Mouse (Mus musculus): ENCODE results near the gene Pygb. TPM values are rescaled to one million over a fixed set of nuclear protein-coding genes. Genes with fewer than 3 reads are reported as not detected.

Pygb gene
- polyA plus RNA-seq, 1 experiment from 2014 or later, result 92.4 TPM

DNA sequence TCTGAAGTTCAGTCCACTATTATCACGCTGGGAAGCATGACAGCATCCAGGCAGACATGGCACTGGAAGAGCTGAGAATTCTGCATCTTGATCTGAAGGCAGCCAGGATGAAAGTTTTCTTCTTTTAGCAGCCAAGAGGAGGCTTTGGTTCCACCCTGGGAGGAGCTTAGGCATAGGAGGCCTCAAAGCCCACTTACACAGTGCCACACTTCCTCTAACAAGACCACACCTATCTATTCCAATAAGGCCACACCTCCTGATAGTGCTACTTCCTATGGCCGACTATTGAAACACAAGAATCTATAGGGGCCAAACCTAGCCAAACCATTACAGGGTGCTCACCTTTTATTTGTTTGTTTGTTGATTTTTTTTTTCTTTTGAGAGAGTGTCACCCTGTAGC, 3.7 kb upstream of the Pygb start:
- H3K36me3 ChIP-seq (ENCODE audit: control insufficient read depth, insufficient read depth, low read length), result no peaks in the 10 kb centered on the region
- H3K9ac ChIP-seq (ENCODE audit: low read length), result no peak overlapping the region
- H3K9me3 ChIP-seq (ENCODE audit: control insufficient read depth, low read length), result no peaks in the 10 kb centered on the region
- no peak overlapping the region for H3K27ac ChIP-seq (ENCODE audit: low read length)
- peaks cover 9% of the 10 kb centered on the region; the same call in 1 of the 2 replicates for H3K4me1 ChIP-seq (replicated peaks; ENCODE audit: control insufficient read depth, insufficient read depth, low read length)
- no peak overlapping the region for H3K4me3 ChIP-seq (ENCODE audit: low read length)
- no peak for ATAC-seq (ENCODE audit: low read depth)
- 69% methylated on average over 2 of the region's 2 CpGs for WGBS
- H3K4me2 ChIP-seq (ENCODE audit: low read depth, low read length), result no peak overlapping the region
- H3K27me3 ChIP-seq (ENCODE audit: control insufficient read depth, insufficient read depth, low read depth, low read length), result no peaks in the 10 kb centered on the region

- Histone ChIP-seq H3K4me2 (ENCODE audit: low read depth, low read length) (peak overlapping the region; percentile 77), H3K9me3 (ENCODE audit: control insufficient read depth, low read length) (no peaks in the 10 kb centered on the region), H3K27ac (ENCODE audit: low read length) (peak overlapping the region; percentile 50), H3K9ac (ENCODE audit: low read length) (peak overlapping the region; percentile 79), H3K4me3 (ENCODE audit: low read length) (peak overlapping the region; percentile 86), H3K27me3 (ENCODE audit: control insufficient read depth, insufficient read depth, low read depth, low read length) (no peaks in the 10 kb centered on the region), H3K36me3 (ENCODE audit: control insufficient read depth, insufficient read depth, low read length) (no peaks in the 10 kb centered on the region), H3K4me1 (replicated peaks; ENCODE audit: control insufficient read depth, insufficient read depth, low read length) (peaks cover 18% of the 10 kb centered on the region)
- 0% methylated on average over 23 of the region's 23 CpGs for WGBS
- peak; percentile 29 for ATAC-seq (ENCODE audit: low read depth)
These were observed 768 bp downstream of the Pygb start for GRCm38 (mm10) chr2:150787234-150787771.

GRCm38 (mm10) chr2:150788768-150789550, 2.4 kb downstream of the Pygb start:
- Histone ChIP-seq H3K27me3 (ENCODE audit: control insufficient read depth, insufficient read depth, low read depth, low read length) (no peaks in the 10 kb centered on the region), H3K4me2 (ENCODE audit: low read depth, low read length) (peak overlapping the region; percentile 38), H3K36me3 (ENCODE audit: control insufficient read depth, insufficient read depth, low read length) (no peaks in the 10 kb centered on the region), H3K27ac (ENCODE audit: low read length) (peak overlapping the region; percentile 64), H3K4me3 (ENCODE audit: low read length) (no peak overlapping the region; the same call in 1 of the 2 replicates), H3K9me3 (ENCODE audit: control insufficient read depth, low read length) (no peaks in the 10 kb centered on the region), H3K9ac (ENCODE audit: low read length) (peak overlapping the region; percentile 36), H3K4me1 (replicated peaks; ENCODE audit: control insufficient read depth, insufficient read depth, low read length) (peaks cover 18% of the 10 kb centered on the region)
- peak; percentile 32; the same call in 1 of the 2 replicates for ATAC-seq (ENCODE audit: low read depth)
- 48% methylated on average over 4 of the region's 4 CpGs for WGBS

- no peak overlapping the region for H3K4me3 ChIP-seq (ENCODE audit: low read length)
- no peak overlapping the region for H3K4me2 ChIP-seq (ENCODE audit: low read depth, low read length)
- H3K9me3 ChIP-seq (ENCODE audit: control insufficient read depth, low read length), result no peaks in the 10 kb centered on the region
- peaks cover 9% of the 10 kb centered on the region for H3K4me1 ChIP-seq (replicated peaks; ENCODE audit: control insufficient read depth, insufficient read depth, low read length)
- ATAC-seq (ENCODE audit: low read depth), result no peak
- no peaks in the 10 kb centered on the region for H3K27me3 ChIP-seq (ENCODE audit: control insufficient read depth, insufficient read depth, low read depth, low read length)
- 74% methylated on average over 4 of the region's 4 CpGs for WGBS
- no peak overlapping the region for H3K27ac ChIP-seq (ENCODE audit: low read length)
- peaks cover 10% of the 10 kb centered on the region for H3K36me3 ChIP-seq (ENCODE audit: control insufficient read depth, insufficient read depth, low read length)
- no peak overlapping the region for H3K9ac ChIP-seq (ENCODE audit: low read length)
These were observed 6.8 kb downstream of the Pygb start for GRCm38 (mm10) chr2:150793320-150793719.

GRCm38 (mm10) chr2:150798084-150798483, 11.5 kb downstream of the Pygb start:
- ATAC-seq (ENCODE audit: low read depth), result no peak
- no peak overlapping the region for H3K27ac ChIP-seq (ENCODE audit: low read length)
- H3K9ac ChIP-seq (ENCODE audit: low read length), result no peak overlapping the region
- peaks cover 20% of the 10 kb centered on the region for H3K36me3 ChIP-seq (ENCODE audit: control insufficient read depth, insufficient read depth, low read length)
- no peaks in the 10 kb centered on the region for H3K9me3 ChIP-seq (ENCODE audit: control insufficient read depth, low read length)
- H3K27me3 ChIP-seq (ENCODE audit: control insufficient read depth, insufficient read depth, low read depth, low read length), result no peaks in the 10 kb centered on the region
- 56% methylated on average over 7 of the region's 7 CpGs for WGBS
- no peak overlapping the region for H3K4me2 ChIP-seq (ENCODE audit: low read depth, low read length)
- no peaks in the 10 kb centered on the region for H3K4me1 ChIP-seq (replicated peaks; ENCODE audit: control insufficient read depth, insufficient read depth, low read length)
- no peak overlapping the region for H3K4me3 ChIP-seq (ENCODE audit: low read length)

DNA sequence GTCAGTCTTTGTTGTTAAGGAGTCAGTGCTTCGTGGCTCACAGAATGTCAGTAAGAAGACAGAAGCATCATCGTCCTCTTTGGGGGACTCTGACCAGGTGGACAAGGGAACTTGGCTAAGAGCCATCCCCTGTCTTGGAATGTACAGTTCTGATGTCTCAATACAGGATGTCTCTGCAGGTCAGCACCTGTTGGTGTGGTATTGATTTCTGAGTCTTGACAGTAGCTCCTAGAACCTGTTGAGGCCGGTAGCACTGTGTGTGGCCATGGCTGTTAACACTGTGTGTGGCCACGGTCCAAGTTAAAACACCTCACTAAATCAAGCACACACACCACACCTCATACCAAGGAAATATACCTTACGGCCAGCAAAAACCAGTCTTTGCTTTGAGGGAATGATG, 14.1 kb downstream of the Pygb start:
- 84% methylated on average over 5 of the region's 5 CpGs for WGBS
- Histone ChIP-seq H3K4me1 (replicated peaks; ENCODE audit: control insufficient read depth, insufficient read depth, low read length) (no peaks in the 10 kb centered on the region), H3K4me3 (ENCODE audit: low read length) (no peak overlapping the region), H3K9ac (ENCODE audit: low read length) (no peak overlapping the region), H3K36me3 (ENCODE audit: control insufficient read depth, insufficient read depth, low read length) (peaks cover 22% of the 10 kb centered on the region), H3K27ac (ENCODE audit: low read length) (no peak overlapping the region), H3K27me3 (ENCODE audit: control insufficient read depth, insufficient read depth, low read depth, low read length) (no peaks in the 10 kb centered on the region), H3K9me3 (ENCODE audit: control insufficient read depth, low read length) (no peaks in the 10 kb centered on the region), H3K4me2 (ENCODE audit: low read depth, low read length) (no peak overlapping the region)
- ATAC-seq (ENCODE audit: low read depth), result no peak

DNA sequence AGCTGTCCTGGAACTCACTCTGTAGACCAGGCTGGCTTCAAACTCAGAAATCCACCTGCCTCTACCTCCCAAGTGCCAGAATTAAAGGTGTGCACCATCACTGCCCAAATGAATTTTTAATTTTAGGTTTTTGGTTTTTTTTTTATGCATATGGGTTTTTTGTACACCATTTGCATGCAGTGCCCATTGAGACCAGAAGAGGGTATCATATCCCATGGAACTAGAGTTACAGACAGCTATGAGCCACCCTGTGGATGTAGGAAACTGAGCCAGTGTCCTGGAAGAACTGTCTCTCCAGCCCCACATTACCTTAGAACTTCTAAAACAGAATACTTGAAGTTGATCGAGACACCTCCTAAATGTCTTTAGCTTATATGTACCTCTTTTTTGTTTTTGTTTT, 16.5 kb downstream of the Pygb start:
- Histone ChIP-seq H3K9ac (ENCODE audit: low read length) (no peak overlapping the region), H3K27me3 (ENCODE audit: control insufficient read depth, insufficient read depth, low read depth, low read length) (no peaks in the 10 kb centered on the region), H3K9me3 (ENCODE audit: control insufficient read depth, low read length) (no peaks in the 10 kb centered on the region), H3K4me2 (ENCODE audit: low read depth, low read length) (no peak overlapping the region), H3K36me3 (ENCODE audit: control insufficient read depth, insufficient read depth, low read length) (peaks cover 15% of the 10 kb centered on the region), H3K4me1 (replicated peaks; ENCODE audit: control insufficient read depth, insufficient read depth, low read length) (no peaks in the 10 kb centered on the region), H3K4me3 (ENCODE audit: low read length) (no peak overlapping the region), H3K27ac (ENCODE audit: low read length) (no peak overlapping the region)
- 85% methylated on average over 1 of the region's 1 CpGs for WGBS
- no peak for ATAC-seq (ENCODE audit: low read depth)

- Histone ChIP-seq H3K9ac (ENCODE audit: low read length) (no peak overlapping the region), H3K36me3 (ENCODE audit: control insufficient read depth, insufficient read depth, low read length) (peaks cover 24% of the 10 kb centered on the region), H3K4me3 (ENCODE audit: low read length) (no peak overlapping the region), H3K4me2 (ENCODE audit: low read depth, low read length) (no peak overlapping the region), H3K9me3 (ENCODE audit: control insufficient read depth, low read length) (no peaks in the 10 kb centered on the region), H3K27ac (ENCODE audit: low read length) (no peak overlapping the region), H3K4me1 (replicated peaks; ENCODE audit: control insufficient read depth, insufficient read depth, low read length) (no peaks in the 10 kb centered on the region), H3K27me3 (ENCODE audit: control insufficient read depth, insufficient read depth, low read depth, low read length) (no peaks in the 10 kb centered on the region)
- 84% methylated on average over 6 of the region's 6 CpGs for WGBS
- no peak for ATAC-seq (ENCODE audit: low read depth)
These were observed 21.8 kb downstream of the Pygb start for GRCm38 (mm10) chr2:150808381-150808780.

DNA sequence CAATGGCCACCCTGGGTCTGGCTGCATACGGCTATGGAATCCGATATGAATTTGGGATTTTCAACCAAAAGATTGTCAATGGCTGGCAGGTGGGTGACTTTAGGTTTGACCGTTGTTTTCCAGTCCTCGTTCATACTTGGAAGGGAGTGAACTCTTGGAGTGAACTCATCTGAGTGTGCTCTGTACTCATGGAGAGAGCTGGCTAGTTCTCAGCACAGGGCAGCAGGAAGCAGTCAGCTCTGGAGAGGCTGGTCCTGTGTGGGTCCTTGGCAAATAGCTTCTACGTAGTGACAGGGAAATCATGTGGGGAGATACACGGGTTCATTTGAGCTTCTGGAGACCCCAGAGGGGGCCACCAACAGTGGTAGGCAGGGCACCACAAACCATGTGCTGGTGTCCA, 22.3 kb downstream of the Pygb start:
- H3K27ac ChIP-seq (ENCODE audit: low read length), result no peak overlapping the region
- no peaks in the 10 kb centered on the region for H3K4me1 ChIP-seq (replicated peaks; ENCODE audit: control insufficient read depth, insufficient read depth, low read length)
- WGBS, result 91% methylated on average over 6 of the region's 6 CpGs
- no peak for ATAC-seq (ENCODE audit: low read depth)
- H3K9me3 ChIP-seq (ENCODE audit: control insufficient read depth, low read length), result no peaks in the 10 kb centered on the region
- no peak overlapping the region for H3K9ac ChIP-seq (ENCODE audit: low read length)
- H3K27me3 ChIP-seq (ENCODE audit: control insufficient read depth, insufficient read depth, low read depth, low read length), result no peaks in the 10 kb centered on the region
- H3K36me3 ChIP-seq (ENCODE audit: control insufficient read depth, insufficient read depth, low read length), result peaks cover 27% of the 10 kb centered on the region
- no peak overlapping the region for H3K4me3 ChIP-seq (ENCODE audit: low read length)
- no peak overlapping the region for H3K4me2 ChIP-seq (ENCODE audit: low read depth, low read length)
